Mouse (Mus musculus) kidney, embryonic 14.5 days (tissue): ENCODE measurements at regions not wholly inside any gene's neighbourhood (a gene's known extent, or its start where the extent isn't known, plus 50 kb on each side); places are given as distances from the start of the nearest gene placed in this dataset.

Experiments used
- ATAC-seq: fragments of 200-750 bp; cut with Nextera tagmentation; 2 replicates; pipeline ENCODE4 v1.8.0; 2017; ENCODE audit warnings: moderate number of reproducible peaks, mild to moderate bottlenecking, moderate TSS enrichment, moderate library complexity; ENCODE audit not compliant: low FRiP score, low TSS enrichment
- H3K27ac ChIP-seq: fragments of 300-500 bp; sonication (generic); 2 replicates; pipeline ENCODE4 v1.5.1; 2014; ENCODE audit warnings: low read depth, mild to moderate bottlenecking, low read length, moderate library complexity, mixed read lengths
- H3K27me3 ChIP-seq: fragments of 300-500 bp; sonication (generic); 2 replicates; pipeline ENCODE4 v1.6.1; 2014; ENCODE audit warnings: mild to moderate bottlenecking, low read length; ENCODE audit not compliant: control insufficient read depth, insufficient read depth
- H3K36me3 ChIP-seq: fragments of 300-500 bp; sonication (generic); 2 replicates; pipeline ENCODE4 v1.6.1; 2014; ENCODE audit warnings: low read length, mixed read lengths; ENCODE audit not compliant: control insufficient read depth, insufficient read depth
- H3K4me1 ChIP-seq: fragments of 300-500 bp; sonication (generic); 2 replicates; pipeline ENCODE4 v1.6.1; 2014; ENCODE audit warnings: low read length, mixed read lengths; ENCODE audit not compliant: control insufficient read depth, insufficient read depth
- H3K4me2 ChIP-seq: fragments of 300-500 bp; sonication (generic); replicated peaks from 2 replicates; pipeline ENCODE4 v1.6.1; 2014; ENCODE audit warnings: low read depth, mild to moderate bottlenecking, low read length
- H3K4me3 ChIP-seq: fragments of 300-500 bp; sonication (generic); 2 replicates; pipeline ENCODE4 v1.5.1; 2014; ENCODE audit warnings: mild to moderate bottlenecking, low read length
- H3K9ac ChIP-seq: fragments of 300-500 bp; sonication (generic); 2 replicates; pipeline ENCODE4 v1.6.1; 2014; ENCODE audit warnings: low read depth, mild to moderate bottlenecking, low read length, moderate library complexity
- H3K9me3 ChIP-seq: fragments of 300-500 bp; sonication (generic); 2 replicates; pipeline ENCODE4 v1.6.1; 2016; ENCODE audit warnings: low read length; ENCODE audit not compliant: control insufficient read depth
- WGBS: fragments of 180-500 bp; shearing (Covaris S2); extraction: QIAGEN DNeasy Blood & Tissue Kit; methylation state at CpG from one replicate; pipeline ENCODE4 v1.1.7; 2014; 5-methylcytosine and 5-hydroxymethylcytosine counted together

DNA sequence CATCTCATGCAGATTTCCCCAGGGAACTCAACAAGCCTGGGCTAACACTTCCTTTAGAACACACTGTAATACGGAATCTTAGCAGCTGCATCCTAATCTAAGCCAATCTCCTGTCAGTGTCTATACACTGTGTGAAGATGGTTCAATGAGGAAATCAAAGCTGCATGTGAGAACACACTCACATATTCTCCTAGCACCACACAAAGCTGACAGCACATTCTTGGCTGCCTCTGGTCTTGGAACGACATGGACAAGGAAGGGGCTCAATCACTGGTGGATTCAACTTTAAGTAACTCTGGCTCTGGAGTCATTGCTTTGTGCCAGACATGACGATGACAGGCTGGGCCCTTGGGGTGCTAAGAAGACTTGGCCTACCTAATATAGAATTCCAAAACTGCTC, 96.2 kb downstream of the Qpct start:
- WGBS: 88% methylated on average over 3 of the region's 3 CpGs
- no peaks in the 10 kb centered on the region for H3K27me3 ChIP-seq
- no peaks in the 10 kb centered on the region for H3K4me1 ChIP-seq
- no peaks in the 10 kb centered on the region for H3K9me3 ChIP-seq
- H3K4me3 ChIP-seq: no peak overlapping the region
- H3K4me2 ChIP-seq: no peak overlapping the region
- H3K27ac ChIP-seq: no peak overlapping the region
- H3K9ac ChIP-seq: no peak overlapping the region
- ATAC-seq: no peak
- no peaks in the 10 kb centered on the region for H3K36me3 ChIP-seq

DNA sequence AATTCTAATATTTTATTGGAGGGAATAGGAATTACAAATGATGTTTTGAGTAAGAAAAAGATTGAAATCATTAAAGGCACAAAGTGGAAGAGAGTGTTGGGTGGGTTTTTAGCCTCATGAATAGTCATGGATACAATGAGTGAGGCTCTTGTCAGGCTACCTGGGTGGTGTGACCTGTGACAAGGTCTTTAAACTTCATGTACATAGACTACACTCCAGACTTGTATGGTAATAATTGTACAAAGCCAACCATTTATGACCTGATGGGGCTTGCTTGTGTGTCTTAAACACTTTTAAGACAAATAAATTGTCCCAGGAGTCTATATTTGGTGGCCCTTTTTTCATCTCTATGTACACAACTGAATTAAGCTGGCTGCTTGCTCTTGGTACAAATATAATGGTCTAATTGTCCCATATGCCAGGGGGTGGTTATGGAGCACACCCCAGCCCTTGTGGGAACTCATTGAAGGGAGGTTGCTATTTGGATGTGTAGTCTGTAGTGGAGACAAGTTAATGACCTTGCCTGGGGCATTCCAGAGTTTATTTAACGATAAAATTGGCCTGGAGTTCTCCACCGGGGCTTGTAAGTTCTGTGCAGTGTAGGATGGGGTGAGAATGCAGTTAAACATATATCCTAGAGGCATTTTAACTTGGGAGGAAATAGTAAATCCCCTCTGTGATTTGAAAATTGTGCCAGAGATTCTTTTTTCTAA, 93.4 kb downstream of the Qpct start:
- H3K36me3 ChIP-seq: no peaks in the 10 kb centered on the region
- H3K4me2 ChIP-seq: no peak overlapping the region
- ATAC-seq: no peak
- H3K4me3 ChIP-seq: no peak overlapping the region
- no peak overlapping the region for H3K27ac ChIP-seq
- H3K9me3 ChIP-seq: no peaks in the 10 kb centered on the region; the same call in 1 of the 2 replicates
- H3K4me1 ChIP-seq: no peaks in the 10 kb centered on the region
- no peak overlapping the region for H3K9ac ChIP-seq
- H3K27me3 ChIP-seq: no peaks in the 10 kb centered on the region
- 46% methylated on average over 2 of the region's 2 CpGs for WGBS

GRCm38 (mm10) chr17:79143031-79143430, 91.3 kb downstream of the Qpct start:
- no peak overlapping the region for H3K4me2 ChIP-seq
- H3K27ac ChIP-seq: no peak overlapping the region
- no peak for ATAC-seq
- H3K36me3 ChIP-seq: no peaks in the 10 kb centered on the region
- no peak overlapping the region for H3K9ac ChIP-seq
- H3K4me1 ChIP-seq: no peaks in the 10 kb centered on the region
- no peak overlapping the region for H3K4me3 ChIP-seq
- peaks cover 2% of the 10 kb centered on the region; the same call in 1 of the 2 replicates for H3K9me3 ChIP-seq
- WGBS: 52% methylated on average over 1 of the region's 1 CpGs
- no peaks in the 10 kb centered on the region for H3K27me3 ChIP-seq
